Mouse (Mus musculus) midbrain, embryonic 15.5 days (tissue): ENCODE data around the gene Mafg. TPM values are rescaled to one million over a fixed set of nuclear protein-coding genes. Genes with fewer than 3 reads are reported as not detected.
A peak's percentile ranks its signal among the peaks of the same experiment; 100 is the strongest.

ENCODE experiments used
- ATAC-seq: fragments of 200-750 bp; cut with Nextera tagmentation; replicated peaks from 2 replicates; pipeline ENCODE4 v1.8.0; 2017; ENCODE audit warnings: moderate TSS enrichment
- H3K27ac ChIP-seq: fragments of 300-500 bp; sonication (generic); 2 replicates; pipeline ENCODE4 v1.5.1; 2015; ENCODE audit warnings: mild to moderate bottlenecking, inconsistent platforms
- H3K27me3 ChIP-seq: fragments of 300-500 bp; sonication (generic); replicated peaks from 2 replicates; pipeline ENCODE4 v1.6.1; 2015; ENCODE audit warnings: inconsistent platforms
- H3K36me3 ChIP-seq: fragments of 300-500 bp; sonication (generic); replicated peaks from 2 replicates; pipeline ENCODE4 v1.6.1; 2015; ENCODE audit warnings: inconsistent platforms
- H3K4me1 ChIP-seq: fragments of 300-500 bp; sonication (generic); 2 replicates; pipeline ENCODE4 v1.6.1; 2015; ENCODE audit warnings: inconsistent platforms
- H3K4me2 ChIP-seq: fragments of 300-500 bp; sonication (generic); 2 replicates; pipeline ENCODE4 v1.6.1; 2015; ENCODE audit warnings: inconsistent platforms, mild to moderate bottlenecking, moderate library complexity
- H3K4me3 ChIP-seq: fragments of 300-500 bp; sonication (generic); 2 replicates; pipeline ENCODE4 v1.5.1; 2015; ENCODE audit warnings: mild to moderate bottlenecking, inconsistent platforms
- H3K9ac ChIP-seq: fragments of 300-500 bp; sonication (generic); 2 replicates; pipeline ENCODE4 v1.6.1; 2015; ENCODE audit warnings: mild to moderate bottlenecking, inconsistent platforms
- H3K9me3 ChIP-seq: fragments of 300-500 bp; sonication (generic); 2 replicates; pipeline ENCODE4 v1.6.1; 2016; ENCODE audit warnings: inconsistent platforms
- WGBS: fragments of 180-500 bp; shearing (Covaris S2); methylation state at CpG from one replicate; pipeline ENCODE4 v1.1.7; 2015; ENCODE audit warnings: mixed read lengths; 5-methylcytosine and 5-hydroxymethylcytosine counted together
- polyA plus RNA-seq: library from polyadenylated mRNA; unstranded; fragments of >200 nt; fragmentation: Nextera tagmentation; extraction: Ambion mirVana; gene quantifications from 2 replicates; pipeline ENCODE4 v1.2.1, GENCODE M21; 2015

The Mafg gene
- polyA plus RNA-seq, 1 experiment from 2014 or later: 45.2 TPM

GRCm38 (mm10) chr11:120615167-120615566 is 18.2 kb downstream of the Mafg start:
- Histone ChIP-seq H3K4me2 (no peak overlapping the region), H3K9ac (no peak overlapping the region), H3K4me3 (no peak overlapping the region), H3K27me3 (no peaks in the 10 kb centered on the region), H3K36me3 (peaks cover 19% of the 10 kb centered on the region; the same call in 1 of the 2 replicates), H3K27ac (no peak overlapping the region), H3K9me3 (no peaks in the 10 kb centered on the region), H3K4me1 (peaks cover 24% of the 10 kb centered on the region)
- WGBS: 93% methylated on average over 6 of the region's 6 CpGs
- ATAC-seq: no peak

DNA sequence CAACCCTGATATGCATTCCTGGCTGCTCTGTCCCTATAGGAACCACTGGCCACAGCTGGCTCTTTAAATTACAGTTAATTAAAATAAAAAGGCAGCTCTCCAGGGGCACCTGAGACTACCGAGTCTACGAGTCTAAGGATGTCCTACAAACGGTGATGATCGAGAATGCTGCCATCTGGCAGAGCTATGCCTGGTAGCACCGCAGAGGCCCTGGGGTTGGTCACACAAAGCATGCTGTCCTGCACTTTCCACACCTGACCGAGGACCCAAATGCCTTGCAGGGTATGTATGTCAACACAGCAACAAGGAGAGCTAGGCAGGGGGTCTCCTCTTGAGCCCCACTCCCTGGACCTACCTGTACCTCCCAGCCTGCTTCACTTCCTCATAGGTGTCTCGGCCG is 19.4 kb downstream of the Mafg start:
- no peak overlapping the region for H3K4me3 ChIP-seq
- H3K4me2 ChIP-seq: no peak overlapping the region
- peaks cover 5% of the 10 kb centered on the region; the same call in 1 of the 2 replicates for H3K27me3 ChIP-seq
- no peaks in the 10 kb centered on the region for H3K9me3 ChIP-seq
- no peak for ATAC-seq
- H3K9ac ChIP-seq: no peak overlapping the region
- peaks cover 26% of the 10 kb centered on the region for H3K4me1 ChIP-seq
- H3K36me3 ChIP-seq: 0 out of 2 replicates have a peak, but pooled peaks cover 13% of the 10 kb centered on the region
- WGBS: 82% methylated on average over 8 of the region's 8 CpGs
- no peak overlapping the region for H3K27ac ChIP-seq

DNA sequence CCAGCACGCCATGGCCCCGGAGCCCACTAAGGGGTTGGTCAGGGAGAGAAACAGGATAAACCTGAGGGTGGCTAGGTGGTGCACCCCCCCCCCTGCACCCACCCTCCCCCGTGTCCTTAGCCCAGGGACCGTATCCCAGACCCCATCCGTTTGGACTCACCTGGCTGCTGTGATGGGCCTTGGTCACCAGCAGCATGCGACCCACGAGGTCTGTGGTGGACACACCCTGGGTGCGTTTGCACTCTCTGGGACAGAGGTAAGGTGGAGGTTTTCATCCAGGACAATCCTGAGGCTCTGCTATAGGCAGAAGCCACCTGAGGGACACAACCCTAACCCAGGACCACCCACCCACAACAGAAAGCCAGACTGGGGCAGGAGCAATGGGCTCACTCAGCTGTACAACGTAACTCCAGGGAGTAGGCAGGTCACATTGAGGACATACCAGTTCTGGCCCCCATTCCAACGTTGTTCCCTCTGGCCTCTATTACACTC is 19.9 kb downstream of the Mafg start:
- H3K9ac ChIP-seq: no peak overlapping the region
- peaks cover 9% of the 10 kb centered on the region; the same call in 1 of the 2 replicates for H3K27me3 ChIP-seq
- H3K27ac ChIP-seq: no peak overlapping the region
- no peaks in the 10 kb centered on the region for H3K9me3 ChIP-seq
- no peak overlapping the region for H3K4me3 ChIP-seq
- 89% methylated on average over 10 of the region's 10 CpGs for WGBS
- H3K4me2 ChIP-seq: no peak overlapping the region
- H3K36me3 ChIP-seq: 0 out of 2 replicates have a peak, but pooled peaks cover 9% of the 10 kb centered on the region
- no peak for ATAC-seq
- peaks cover 30% of the 10 kb centered on the region for H3K4me1 ChIP-seq

DNA sequence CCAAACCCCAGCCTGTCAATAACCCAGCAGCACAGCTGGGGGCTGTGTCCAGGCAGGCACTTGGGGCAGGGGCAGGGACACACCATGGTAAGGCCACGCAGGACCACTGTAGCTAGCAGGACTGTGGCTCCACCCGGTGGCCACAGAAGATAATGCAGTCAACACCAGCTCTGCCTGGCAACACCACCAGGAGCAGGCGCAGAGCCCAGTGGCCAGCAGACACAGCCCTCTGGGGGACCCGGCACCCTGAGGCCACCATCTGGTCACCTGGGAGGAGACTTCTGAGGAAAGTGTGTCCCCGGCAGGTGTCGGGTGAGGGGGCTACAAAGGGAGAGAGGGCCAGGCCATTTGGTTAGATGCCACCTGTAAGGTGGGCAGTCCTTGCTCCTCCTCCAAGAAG is 20.6 kb downstream of the Mafg start:
- Histone ChIP-seq H3K27me3 (peaks cover 9% of the 10 kb centered on the region; the same call in 1 of the 2 replicates), H3K4me2 (no peak overlapping the region), H3K36me3 (0 out of 2 replicates have a peak, but pooled peaks cover 7% of the 10 kb centered on the region), H3K4me3 (no peak overlapping the region), H3K4me1 (peaks cover 30% of the 10 kb centered on the region), H3K9ac (no peak overlapping the region), H3K9me3 (no peaks in the 10 kb centered on the region), H3K27ac (no peak overlapping the region)
- ATAC-seq: no peak
- WGBS: 40% methylated on average over 6 of the region's 6 CpGs

GRCm38 (mm10) chr11:120610477-120611046 is 22.8 kb downstream of the Mafg start:
- no peak overlapping the region for H3K27ac ChIP-seq
- H3K36me3 ChIP-seq: peaks cover 16% of the 10 kb centered on the region; the same call in 1 of the 2 replicates
- no peaks in the 10 kb centered on the region for H3K9me3 ChIP-seq
- ATAC-seq: no peak
- peaks cover 12% of the 10 kb centered on the region for H3K4me1 ChIP-seq
- H3K27me3 ChIP-seq: peaks cover 14% of the 10 kb centered on the region
- H3K9ac ChIP-seq: no peak overlapping the region
- H3K4me2 ChIP-seq: no peak overlapping the region
- no peak overlapping the region for H3K4me3 ChIP-seq
- 83% methylated on average over 9 of the region's 9 CpGs for WGBS

DNA sequence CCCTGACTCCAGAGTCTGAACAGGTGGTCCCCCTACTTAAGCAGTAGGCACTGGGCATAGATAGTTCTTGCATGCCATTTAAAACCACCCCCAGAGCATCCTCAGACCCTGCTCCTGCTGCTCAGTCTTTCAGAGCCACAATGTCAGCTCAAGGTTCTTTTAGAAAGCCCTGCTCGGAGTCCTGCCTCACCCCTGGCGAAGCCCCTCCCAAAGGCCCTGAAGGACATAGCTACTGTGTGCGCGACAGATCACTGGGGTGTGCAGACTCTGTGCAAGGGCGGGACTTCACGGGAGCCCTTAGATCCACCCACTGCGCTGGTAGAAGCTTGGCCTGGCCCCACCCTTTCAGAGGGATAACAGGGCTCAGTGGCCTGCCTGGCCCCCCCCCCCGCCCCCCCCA is 24.1 kb downstream of the Mafg start:
- Histone ChIP-seq H3K4me3 (no peak overlapping the region), H3K9me3 (no peaks in the 10 kb centered on the region), H3K36me3 (peaks cover 28% of the 10 kb centered on the region; the same call in 1 of the 2 replicates), H3K9ac (no peak overlapping the region), H3K4me1 (peaks cover 10% of the 10 kb centered on the region), H3K27ac (no peak overlapping the region), H3K27me3 (peaks cover 14% of the 10 kb centered on the region), H3K4me2 (no peak overlapping the region)
- WGBS: 49% methylated on average over 8 of the region's 8 CpGs
- ATAC-seq: no peak

- H3K27ac ChIP-seq: no peak within 1 kb of the TSS
- no peak within 1 kb of the TSS for H3K9ac ChIP-seq
- peaks cover 10% of the 10 kb centered on the region for H3K4me1 ChIP-seq
- 5% methylated on average over 45 of the region's 45 CpGs for WGBS
- peak within 1 kb of the TSS; percentile 36 for H3K4me2 ChIP-seq
- H3K4me3 ChIP-seq: no peak within 1 kb of the TSS
- no peak for ATAC-seq
- H3K9me3 ChIP-seq: no peaks in the 10 kb centered on the region
- peaks cover 14% of the 10 kb centered on the region for H3K27me3 ChIP-seq
- H3K36me3 ChIP-seq: peaks cover 28% of the 10 kb centered on the region; the same call in 1 of the 2 replicates
These were observed 25.0 kb downstream of the Mafg start, which contains the start of gene Npb for GRCm38 (mm10) chr11:120608241-120609034. Npb (plus strand) TSS chr11:120608477.

DNA sequence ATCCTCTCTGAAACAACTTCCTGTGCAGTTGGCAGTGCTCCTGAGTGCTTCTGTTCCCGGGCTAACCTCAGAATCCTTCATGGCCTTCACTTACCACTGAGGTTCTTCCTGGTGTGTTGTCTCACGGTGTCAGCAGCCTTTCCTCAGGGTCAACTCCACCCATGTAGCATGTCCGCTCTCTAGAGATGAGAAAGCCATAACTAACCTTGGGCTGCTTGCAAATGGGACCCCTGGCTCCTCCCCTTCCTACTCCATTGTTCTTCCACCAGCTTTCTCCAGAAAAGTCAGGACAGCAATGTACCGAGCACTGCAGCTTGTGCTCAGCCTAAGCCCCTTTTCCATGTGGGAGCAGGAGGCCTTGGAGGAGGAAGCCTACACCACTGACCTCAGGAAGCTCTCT is 26.6 kb downstream of the Mafg start:
- 72% methylated on average over 4 of the region's 4 CpGs for WGBS
- H3K4me1 ChIP-seq: peaks cover 10% of the 10 kb centered on the region
- H3K4me3 ChIP-seq: no peak overlapping the region
- no peaks in the 10 kb centered on the region for H3K9me3 ChIP-seq
- no peak overlapping the region for H3K9ac ChIP-seq
- H3K36me3 ChIP-seq: peaks cover 38% of the 10 kb centered on the region; the same call in 1 of the 2 replicates
- no peak overlapping the region for H3K4me2 ChIP-seq
- no peak for ATAC-seq
- H3K27me3 ChIP-seq: peaks cover 14% of the 10 kb centered on the region
- H3K27ac ChIP-seq: no peak overlapping the region

DNA sequence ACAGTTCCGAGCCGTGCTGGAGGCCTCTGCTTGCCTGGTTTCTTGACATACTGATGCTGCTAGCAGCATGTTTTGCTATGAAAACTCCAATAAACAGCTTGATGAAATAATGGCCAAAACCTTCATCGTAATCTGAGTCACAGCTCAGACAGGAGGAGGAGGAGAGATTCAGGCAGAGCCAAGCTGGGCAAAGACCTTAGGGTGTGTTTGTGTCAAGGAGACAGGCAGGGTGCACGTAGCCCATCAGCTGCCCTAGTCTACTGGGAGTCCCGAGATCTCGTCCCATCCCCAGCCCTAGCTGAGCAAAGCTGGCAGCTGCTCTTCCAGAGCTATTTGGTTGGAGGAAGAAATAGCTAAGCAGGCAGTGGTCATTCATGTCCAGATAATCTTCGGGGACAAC is 27.7 kb downstream of the Mafg start:
- Histone ChIP-seq H3K27me3 (peaks cover 14% of the 10 kb centered on the region), H3K36me3 (peaks cover 37% of the 10 kb centered on the region; the same call in 1 of the 2 replicates), H3K9me3 (no peaks in the 10 kb centered on the region), H3K4me1 (peaks cover 10% of the 10 kb centered on the region), H3K9ac (no peak overlapping the region), H3K4me2 (no peak overlapping the region), H3K27ac (no peak overlapping the region), H3K4me3 (no peak overlapping the region)
- 88% methylated on average over 7 of the region's 7 CpGs for WGBS
- ATAC-seq: no peak

DNA sequence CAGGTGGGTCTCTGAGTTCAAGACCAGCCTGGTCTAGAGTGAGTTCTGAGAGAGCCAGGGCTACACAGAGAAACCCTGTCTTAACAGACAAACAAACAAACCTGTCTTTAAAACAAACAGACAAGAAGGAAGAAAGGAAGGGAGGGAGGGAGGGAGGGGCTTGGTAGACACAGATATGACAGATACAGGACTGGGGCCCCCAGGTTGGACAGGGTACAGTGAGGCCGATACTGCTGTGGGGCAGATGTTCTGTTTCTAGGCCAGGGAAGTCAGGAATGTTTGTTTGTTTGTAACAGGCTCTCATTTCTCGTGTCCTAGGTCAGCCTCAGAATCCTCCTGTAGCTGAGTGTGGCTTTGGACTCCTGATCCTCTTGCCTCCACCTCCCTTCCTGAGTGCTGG is 29.9 kb downstream of the Mafg start:
- H3K4me1 ChIP-seq: peaks cover 17% of the 10 kb centered on the region
- peaks cover 5% of the 10 kb centered on the region; the same call in 1 of the 2 replicates for H3K27me3 ChIP-seq
- WGBS: 78% methylated on average over 2 of the region's 2 CpGs
- H3K4me3 ChIP-seq: no peak overlapping the region
- no peak overlapping the region for H3K27ac ChIP-seq
- no peak for ATAC-seq
- no peaks in the 10 kb centered on the region for H3K9me3 ChIP-seq
- H3K36me3 ChIP-seq: peaks cover 41% of the 10 kb centered on the region; the same call in 1 of the 2 replicates
- no peak overlapping the region for H3K4me2 ChIP-seq
- H3K9ac ChIP-seq: no peak overlapping the region

- Histone ChIP-seq H3K36me3 (peaks cover 41% of the 10 kb centered on the region), H3K27ac (no peak overlapping the region), H3K4me2 (no peak overlapping the region), H3K9ac (no peak overlapping the region), H3K4me3 (no peak overlapping the region), H3K9me3 (no peaks in the 10 kb centered on the region), H3K4me1 (peaks cover 27% of the 10 kb centered on the region), H3K27me3 (no peaks in the 10 kb centered on the region)
- 94% methylated on average over 3 of the region's 3 CpGs for WGBS
- ATAC-seq: no peak
These were observed 32.7 kb downstream of the Mafg start for GRCm38 (mm10) chr11:120600716-120601115.

DNA sequence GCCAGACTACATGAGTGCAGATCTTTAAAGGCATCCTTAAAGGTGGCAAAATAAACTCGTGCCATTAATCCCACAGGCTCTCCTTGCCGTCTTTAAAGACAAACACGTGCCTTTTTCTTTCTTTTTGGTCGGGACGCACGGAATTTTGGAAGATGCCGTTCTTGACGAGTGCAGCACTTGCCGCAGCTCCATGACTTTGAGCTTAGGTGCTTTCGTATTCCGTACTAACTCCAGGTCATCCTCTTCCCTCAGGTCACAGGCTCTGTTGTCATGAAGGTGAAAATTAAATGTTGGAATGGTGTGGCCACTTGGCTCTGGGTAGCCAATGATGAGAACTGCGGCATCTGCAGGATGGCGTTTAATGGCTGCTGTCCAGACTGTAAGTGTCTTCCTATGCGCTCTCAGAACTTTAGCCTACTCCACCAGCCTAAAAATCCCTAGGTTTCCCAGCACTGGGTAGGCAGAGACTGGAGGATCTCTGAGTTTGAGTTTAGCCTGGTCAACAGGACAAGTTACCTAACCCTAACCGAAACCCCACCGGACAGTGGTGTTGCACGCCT is 34.3 kb downstream of the Mafg start:
- peak overlapping the region; percentile 75 for H3K9ac ChIP-seq
- no peaks in the 10 kb centered on the region for H3K9me3 ChIP-seq
- peak; percentile 10; the same call in 1 of the 2 replicates for ATAC-seq
- peaks cover 27% of the 10 kb centered on the region for H3K4me1 ChIP-seq
- H3K4me3 ChIP-seq: peak overlapping the region; percentile 92
- peak overlapping the region; percentile 91 for H3K27ac ChIP-seq
- no peaks in the 10 kb centered on the region for H3K27me3 ChIP-seq
- WGBS: 50% methylated on average over 17 of the region's 17 CpGs
- H3K4me2 ChIP-seq: peak overlapping the region; percentile 86
- peaks cover 42% of the 10 kb centered on the region for H3K36me3 ChIP-seq
